Mouse (Mus musculus): Measurements from ENCODE around the gene Kcnq4. TPM values are rescaled to one million over a fixed set of nuclear protein-coding genes. Genes with fewer than 3 reads are reported as not detected.
A peak's percentile ranks its signal among the peaks of the same experiment; 100 is the strongest.

Kcnq4 gene
- polyA plus RNA-seq, 1 experiment: 0.86 TPM

DNA sequence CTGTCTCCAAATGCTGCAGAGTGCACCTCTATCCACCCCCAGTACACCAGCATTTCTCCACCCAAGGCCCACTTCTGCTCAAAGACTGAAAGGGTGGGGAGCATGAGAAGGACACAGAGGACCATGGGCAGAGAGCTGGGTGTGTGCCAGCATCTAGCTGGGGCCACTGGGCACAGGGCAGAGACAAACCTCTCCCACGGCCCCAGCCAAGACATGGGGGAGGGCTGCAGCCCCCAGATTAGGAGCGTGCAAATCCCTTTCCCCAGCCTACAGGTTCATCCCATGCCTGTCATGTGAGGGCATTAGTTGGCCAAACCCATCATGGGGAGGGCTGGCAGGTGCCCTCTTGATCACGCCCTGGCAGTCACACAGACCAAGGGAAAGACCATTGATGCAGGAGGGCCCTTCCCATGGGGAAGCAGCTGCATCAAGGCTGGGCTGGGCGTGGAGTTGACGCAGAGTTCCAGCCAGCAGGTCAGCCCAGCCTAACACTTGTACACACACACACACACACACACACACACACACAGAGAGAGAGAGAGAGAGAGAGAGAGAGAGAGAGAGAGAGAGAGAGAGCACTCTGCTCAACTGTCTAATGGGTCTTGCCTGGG, 14.3 kb downstream of the Kcnq4 start:
- H3K4me3 ChIP-seq (ENCODE audit: insufficient read depth, low read depth, low read length): no peak overlapping the region
- peaks cover 5% of the 10 kb centered on the region; the same call in 1 of the 2 replicates for H3K4me1 ChIP-seq (ENCODE audit: control insufficient read depth, insufficient read depth, low read length)
- no peak for TF ChIP-seq CTCF (conservative IDR thresholded peaks at IDR 0.05; ENCODE audit: insufficient read depth, insufficient read length, low read depth, low read length)
- TF ChIP-seq POLR2A (IDR thresholded peaks at IDR 0.05; ENCODE audit: low read depth, low read length): no peak
- WGBS: 80% methylated on average over 5 of the region's 5 CpGs
- H3K36me3 ChIP-seq (ENCODE audit: control insufficient read depth, insufficient read depth, low read length): no peaks in the 10 kb centered on the region
- H3K27ac ChIP-seq (ENCODE audit: insufficient read depth, low read depth, low read length): no peak overlapping the region
- H3K27me3 ChIP-seq (replicated peaks; ENCODE audit: control insufficient read depth, insufficient read depth, low read length): no peaks in the 10 kb centered on the region
- DNase-seq: no peak

DNA sequence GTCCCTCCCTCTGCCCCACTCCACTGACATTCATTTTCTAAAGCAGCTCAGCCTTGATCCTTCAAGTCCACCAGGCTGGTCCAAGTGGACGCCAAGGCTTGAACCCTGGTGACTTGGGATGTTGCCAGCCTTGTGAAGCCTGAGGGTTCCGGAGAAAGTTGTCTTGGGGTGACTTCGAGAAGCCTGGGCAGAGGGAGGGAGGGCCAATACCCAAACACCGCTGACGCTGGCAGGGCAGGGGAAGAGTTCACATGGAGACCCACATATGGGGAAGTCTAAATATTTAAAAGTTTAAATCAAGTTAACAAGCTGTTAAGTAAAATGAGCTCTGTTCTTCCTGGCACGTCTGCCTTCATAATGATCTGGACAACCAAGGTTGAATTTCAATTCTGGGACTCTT, 15.7 kb downstream of the Kcnq4 start:
- DNase-seq: no peak
- H3K27ac ChIP-seq (ENCODE audit: insufficient read depth, low read depth, low read length): no peak overlapping the region
- H3K36me3 ChIP-seq (ENCODE audit: control insufficient read depth, insufficient read depth, low read length): no peaks in the 10 kb centered on the region
- WGBS: 87% methylated on average over 6 of the region's 6 CpGs
- no peaks in the 10 kb centered on the region for H3K27me3 ChIP-seq (replicated peaks; ENCODE audit: control insufficient read depth, insufficient read depth, low read length)
- H3K4me3 ChIP-seq (ENCODE audit: insufficient read depth, low read depth, low read length): no peak overlapping the region
- no peak for TF ChIP-seq CTCF (conservative IDR thresholded peaks at IDR 0.05; ENCODE audit: insufficient read depth, insufficient read length, low read depth, low read length)
- TF ChIP-seq POLR2A (IDR thresholded peaks at IDR 0.05; ENCODE audit: low read depth, low read length): no peak
- H3K4me1 ChIP-seq (ENCODE audit: control insufficient read depth, insufficient read depth, low read length): peaks cover 5% of the 10 kb centered on the region; the same call in 1 of the 2 replicates

DNA sequence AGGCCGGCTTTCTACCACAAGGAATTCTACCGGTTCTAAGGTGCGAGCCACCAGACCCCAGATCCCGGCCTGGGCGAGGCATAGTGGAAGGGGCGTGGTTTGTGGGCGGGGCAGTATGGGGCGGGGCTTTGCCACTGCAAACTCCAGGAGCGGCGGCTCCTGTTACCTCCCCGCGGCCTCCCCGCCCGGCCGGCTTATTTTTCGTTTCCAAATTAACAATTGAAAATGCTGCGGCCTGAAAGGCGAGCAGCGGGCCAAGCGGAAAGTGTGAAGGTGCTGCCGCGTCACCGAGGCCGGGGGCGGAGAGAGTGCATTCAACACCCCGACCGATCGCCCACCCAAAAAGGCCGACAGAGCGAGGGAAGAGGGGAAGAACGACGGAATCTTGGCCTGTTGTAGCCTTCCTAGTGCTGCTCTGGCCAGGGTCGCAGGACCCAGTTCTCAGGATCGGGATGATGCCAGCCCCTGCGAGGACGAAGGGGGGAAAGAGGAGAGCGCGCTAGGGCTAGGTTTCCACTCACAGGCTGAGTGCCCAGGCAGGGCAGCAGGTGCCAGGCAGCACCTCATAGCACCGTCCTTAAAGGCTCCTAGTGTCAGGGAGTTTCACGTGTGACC, 17.3 kb downstream of the Kcnq4 start:
- H3K4me1 ChIP-seq (ENCODE audit: control insufficient read depth, insufficient read depth, low read length): peaks cover 5% of the 10 kb centered on the region; the same call in 1 of the 2 replicates
- WGBS: 1% methylated on average over 40 of the region's 40 CpGs
- no peaks in the 10 kb centered on the region for H3K36me3 ChIP-seq (ENCODE audit: control insufficient read depth, insufficient read depth, low read length)
- no peak overlapping the region for H3K27ac ChIP-seq (ENCODE audit: insufficient read depth, low read depth, low read length)
- H3K4me3 ChIP-seq (ENCODE audit: insufficient read depth, low read depth, low read length): peak overlapping the region; percentile 61
- peak; percentile 74 for DNase-seq
- no peaks in the 10 kb centered on the region for H3K27me3 ChIP-seq (replicated peaks; ENCODE audit: control insufficient read depth, insufficient read depth, low read length)
- TF ChIP-seq POLR2A (IDR thresholded peaks at IDR 0.05; ENCODE audit: low read depth, low read length) (no peak), CTCF (conservative IDR thresholded peaks at IDR 0.05; ENCODE audit: insufficient read depth, insufficient read length, low read depth, low read length) (no peak)

DNA sequence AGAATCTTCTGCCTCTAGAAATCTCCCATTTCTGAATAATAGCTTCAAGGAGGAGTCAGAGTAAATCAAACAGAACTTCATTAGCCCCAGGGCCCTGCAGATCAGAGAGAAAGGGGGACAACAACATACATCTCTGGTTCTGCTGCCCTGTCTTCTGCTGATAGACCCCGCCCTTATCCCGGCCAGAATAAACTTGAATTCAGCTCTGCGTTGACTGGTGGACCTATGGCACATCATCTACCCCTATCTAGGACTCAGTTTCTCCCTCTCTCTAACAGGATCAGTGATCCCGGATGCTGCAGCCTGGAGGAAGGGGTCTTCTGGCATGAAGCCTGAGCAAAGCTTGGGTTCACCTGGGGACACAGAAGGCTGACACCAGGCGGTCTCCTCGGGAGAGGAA, 17.8 kb downstream of the Kcnq4 start:
- H3K27me3 ChIP-seq (replicated peaks; ENCODE audit: control insufficient read depth, insufficient read depth, low read length): no peaks in the 10 kb centered on the region
- no peaks in the 10 kb centered on the region for H3K36me3 ChIP-seq (ENCODE audit: control insufficient read depth, insufficient read depth, low read length)
- WGBS: 38% methylated on average over 6 of the region's 6 CpGs
- H3K4me1 ChIP-seq (ENCODE audit: control insufficient read depth, insufficient read depth, low read length): peaks cover 5% of the 10 kb centered on the region; the same call in 1 of the 2 replicates
- peak overlapping the region; percentile 61; the same call in 1 of the 2 replicates for H3K4me3 ChIP-seq (ENCODE audit: insufficient read depth, low read depth, low read length)
- DNase-seq: no peak
- TF ChIP-seq POLR2A (IDR thresholded peaks at IDR 0.05; ENCODE audit: low read depth, low read length) (no peak), CTCF (conservative IDR thresholded peaks at IDR 0.05; ENCODE audit: insufficient read depth, insufficient read length, low read depth, low read length) (no peak)
- H3K27ac ChIP-seq (ENCODE audit: insufficient read depth, low read depth, low read length): no peak overlapping the region

DNA sequence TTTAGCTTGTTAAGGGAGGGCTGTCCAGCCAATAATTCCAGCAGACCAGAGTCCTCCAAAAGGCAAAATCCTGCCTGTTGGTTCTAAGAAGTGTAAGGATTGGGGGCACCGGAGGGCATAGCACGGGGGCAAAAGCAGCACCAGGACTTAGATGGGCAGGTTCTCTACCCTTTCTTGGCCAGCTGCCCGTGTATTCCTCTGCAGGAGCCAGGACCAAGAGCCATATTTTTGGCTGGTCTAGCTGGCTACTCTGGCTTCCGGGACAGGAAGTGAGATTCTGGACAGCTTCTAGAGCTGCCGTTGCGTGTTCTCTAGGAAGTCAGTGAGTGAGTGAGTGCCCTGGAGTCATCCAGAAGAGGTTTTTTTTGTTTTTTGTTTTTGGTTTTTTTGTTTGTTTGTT, 18.3 kb downstream of the Kcnq4 start:
- H3K4me1 ChIP-seq (ENCODE audit: control insufficient read depth, insufficient read depth, low read length): peaks cover 5% of the 10 kb centered on the region; the same call in 1 of the 2 replicates
- peak; percentile 58 for DNase-seq
- WGBS: 46% methylated on average over 6 of the region's 6 CpGs
- H3K4me3 ChIP-seq (ENCODE audit: insufficient read depth, low read depth, low read length): no peak overlapping the region
- H3K36me3 ChIP-seq (ENCODE audit: control insufficient read depth, insufficient read depth, low read length): no peaks in the 10 kb centered on the region
- TF ChIP-seq POLR2A (IDR thresholded peaks at IDR 0.05; ENCODE audit: low read depth, low read length) (no peak), CTCF (conservative IDR thresholded peaks at IDR 0.05; ENCODE audit: insufficient read depth, insufficient read length, low read depth, low read length) (no peak)
- no peak overlapping the region for H3K27ac ChIP-seq (ENCODE audit: insufficient read depth, low read depth, low read length)
- no peaks in the 10 kb centered on the region for H3K27me3 ChIP-seq (replicated peaks; ENCODE audit: control insufficient read depth, insufficient read depth, low read length)

DNA sequence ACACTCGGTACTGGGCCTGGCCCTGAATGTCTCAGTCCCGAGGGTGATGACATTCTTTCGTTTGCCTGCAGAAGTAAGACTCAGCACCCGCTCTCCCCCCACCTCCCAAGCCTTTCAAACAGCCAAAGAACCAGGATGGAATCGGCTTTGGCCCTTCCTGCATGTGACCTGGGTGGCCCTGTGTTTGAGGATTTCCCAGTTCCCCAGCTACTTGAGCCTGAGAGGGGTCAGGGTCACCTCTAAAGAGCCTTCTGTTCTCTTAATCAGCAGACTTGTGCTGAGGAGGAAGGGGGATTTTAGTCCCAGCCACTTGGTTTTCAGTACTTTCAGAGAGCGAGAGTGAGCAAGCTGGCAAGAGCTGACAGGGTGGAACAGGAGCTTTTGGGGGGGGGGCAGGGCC, 19.0 kb downstream of the Kcnq4 start:
- Histone ChIP-seq H3K4me3 (ENCODE audit: insufficient read depth, low read depth, low read length) (no peak overlapping the region), H3K27me3 (replicated peaks; ENCODE audit: control insufficient read depth, insufficient read depth, low read length) (no peaks in the 10 kb centered on the region), H3K4me1 (ENCODE audit: control insufficient read depth, insufficient read depth, low read length) (peaks cover 5% of the 10 kb centered on the region; the same call in 1 of the 2 replicates), H3K27ac (ENCODE audit: insufficient read depth, low read depth, low read length) (no peak overlapping the region), H3K36me3 (ENCODE audit: control insufficient read depth, insufficient read depth, low read length) (no peaks in the 10 kb centered on the region)
- 68% methylated on average over 6 of the region's 6 CpGs for WGBS
- no peak for DNase-seq
- TF ChIP-seq CTCF (conservative IDR thresholded peaks at IDR 0.05; ENCODE audit: insufficient read depth, insufficient read length, low read depth, low read length) (no peak), POLR2A (IDR thresholded peaks at IDR 0.05; ENCODE audit: low read depth, low read length) (no peak)

DNA sequence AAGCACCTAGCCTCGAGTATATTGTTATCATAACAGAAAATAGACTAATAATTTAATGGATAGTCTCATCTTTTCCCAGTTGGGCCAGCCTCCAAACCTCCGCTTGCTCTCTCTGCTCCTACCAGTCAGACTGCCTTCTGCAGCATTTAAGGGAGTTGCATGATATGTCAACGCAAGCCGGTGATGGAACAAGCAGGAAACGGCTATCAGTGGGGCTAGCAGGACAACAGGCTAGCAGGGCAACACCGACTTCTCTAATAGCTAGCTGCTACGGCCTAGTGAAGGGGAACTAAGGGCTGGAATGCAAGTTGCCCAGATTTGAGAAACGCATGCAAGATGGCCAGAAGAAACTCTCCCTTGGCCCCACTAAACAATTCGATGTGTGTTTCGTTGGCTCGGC, 20.6 kb downstream of the Kcnq4 start:
- WGBS: 80% methylated on average over 11 of the region's 11 CpGs
- TF ChIP-seq CTCF (conservative IDR thresholded peaks at IDR 0.05; ENCODE audit: insufficient read depth, insufficient read length, low read depth, low read length) (no peak), POLR2A (IDR thresholded peaks at IDR 0.05; ENCODE audit: low read depth, low read length) (no peak)
- no peak overlapping the region for H3K27ac ChIP-seq (ENCODE audit: insufficient read depth, low read depth, low read length)

More for the DNA sequence above, 20.6 kb downstream of the Kcnq4 start:
- no peak for DNase-seq
- H3K4me3 ChIP-seq (ENCODE audit: insufficient read depth, low read depth, low read length): no peak overlapping the region
- no peaks in the 10 kb centered on the region for H3K27me3 ChIP-seq (replicated peaks; ENCODE audit: control insufficient read depth, insufficient read depth, low read length)
- H3K4me1 ChIP-seq (ENCODE audit: control insufficient read depth, insufficient read depth, low read length): peaks cover 5% of the 10 kb centered on the region; the same call in 1 of the 2 replicates
- no peaks in the 10 kb centered on the region for H3K36me3 ChIP-seq (ENCODE audit: control insufficient read depth, insufficient read depth, low read length)
